Mouse (Mus musculus) ES-Bruce4 (cell line): ENCODE measurements around the gene Myo6.

Experiments used
- CTCF ChIP-seq: IDR thresholded peaks from one replicate; pipeline ENCODE4 v1.8.1; 2011; ENCODE audit warnings: low read depth, low read length
- POLR2A ChIP-seq: IDR thresholded peaks from one replicate; pipeline ENCODE4 v1.8.1; 2011; ENCODE audit warnings: low read length; ENCODE audit not compliant: insufficient read depth

GRCm38 (mm10) chr9:80197233-80197632, 32.4 kb downstream of the Myo6 start:
- TF ChIP-seq POLR2A (no peak), CTCF (no peak)
